ENCODE assay signal across 17 mouse cellular contexts in the genomic region with DNA sequence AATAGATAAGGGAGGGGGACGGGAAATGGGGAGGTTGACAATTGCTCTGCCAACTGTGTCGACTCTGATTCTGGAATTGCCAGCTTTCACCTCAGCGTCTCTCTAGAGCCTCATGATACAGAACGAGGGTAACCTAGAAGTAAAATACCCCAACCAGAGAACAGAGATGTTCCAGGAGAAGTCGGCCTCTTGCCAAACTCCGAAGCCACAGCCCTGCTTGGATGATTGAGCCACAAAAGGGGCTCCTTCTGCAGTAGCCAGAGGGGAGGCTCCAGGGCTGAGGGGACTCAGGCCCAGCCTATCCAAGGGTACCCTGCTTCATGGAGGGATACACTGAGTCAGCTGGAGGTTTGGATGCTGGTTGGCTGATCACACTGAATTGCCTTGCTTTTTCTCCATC. TPM values are rescaled to one million over a fixed set of nuclear protein-coding genes. Genes with fewer than 3 reads are reported as not detected.
DNase-seq lines count a peak whose midpoint lies in the region; TF ChIP-seq lines count a peak whose summit lies in the region.
"Had no signal": no experiment of that assay in that cellular context is flagged by ENCODE, and none has a peak within 500 bp of the region (broad histone marks: within the 10 kb centered on the region; RNA-seq: fewer than 3 reads in every experiment).

No protein-coding gene starts in this region.

- TF ChIP-seq POLR2A in heart, adult 2 months (IDR thresholded peaks at IDR 0.05; ENCODE audit: insufficient read depth, low read depth, low read length): no peak

- H3K4me3 ChIP-seq in heart, adult 2 months: no peak overlapping the region
- H3K4me3 ChIP-seq in layer of hippocampus, adult 2 months: no peak overlapping the region

- intact Hi-C loops in heart, adult 2 months (cut with DNase I): loop anchor here (1.0 to 5.0 kb wide), 3 partner anchors 141 to 236 kb away; no protein-coding TSS in a partner anchor
- intact Hi-C loops in heart, postnatal 36 days (cut with DNase I): loop anchor here (1.0 to 5.0 kb wide), 3 partner anchors 136 to 234 kb away; no protein-coding TSS in a partner anchor

- no peaks in the 10 kb centered on the region for H3K27me3 ChIP-seq in heart, adult 2 months (ENCODE audit: control insufficient read depth, insufficient read depth, low read length)
- H3K27me3 ChIP-seq: hindbrain, embryonic 15.5 days; neural tube, embryonic 15.5 days had no signal

- TF ChIP-seq CTCF in heart, adult 2 months (IDR thresholded peaks at IDR 0.05): no peak
- TF ChIP-seq CTCF in layer of hippocampus, adult 2 months (conservative IDR thresholded peaks at IDR 0.05): no peak

- H3K4me1 ChIP-seq in heart, adult 2 months (ENCODE audit: control insufficient read depth, insufficient read depth, low read length): peaks cover 2% of the 10 kb centered on the region

- WGBS in heart, adult 2 months: 36% methylated on average over 6 of the region's 6 CpGs

- H3K9ac ChIP-seq in heart, adult 2 months (ENCODE audit: low read depth, low read length): no peak overlapping the region

- peak overlapping the region; percentile 4; the same call in 1 of the 2 replicates for H3K27ac ChIP-seq in heart, adult 2 months
- peak overlapping the region; percentile 91 for H3K27ac ChIP-seq in layer of hippocampus, adult 2 months
- H3K27ac ChIP-seq: liver, embryonic 14.5 days had no signal

- no peaks in the 10 kb centered on the region for H3K79me2 ChIP-seq in heart, adult 2 months (replicated peaks; ENCODE audit: control insufficient read depth, insufficient read depth, low read length)

- peak; percentile 18 to 21 for DNase-seq in adrenal gland, adult 18-20 months (ENCODE audit: low spot score in 2 of 2)
- DNase-seq in adrenal gland, adult 2 months: no peak
- DNase-seq in heart, adult 2 months: no peak
- DNase-seq in heart, postnatal 36 days: no peak
- no peak for DNase-seq in layer of hippocampus, adult 2 months (ENCODE audit: low spot score in 2 of 2)
- no peak for DNase-seq in layer of hippocampus, adult 9-11 months
- DNase-seq in CD4-positive helper T cell, adult 2 months (ENCODE audit: low read depth, low spot score): peak; percentile 23
- no peak for DNase-seq in spleen, postnatal 10 days (ENCODE audit: low spot score in 2 of 2)

- H3K36me3 ChIP-seq in heart, adult 2 months (ENCODE audit: control insufficient read depth, insufficient read depth, low read length): no peaks in the 10 kb centered on the region
- H3K36me3 ChIP-seq: embryonic facial prominence, embryonic 13.5 days; heart, embryonic 15.5 days; hindbrain, embryonic 10.5 days; hindbrain, embryonic 15.5 days; neural tube, embryonic 15.5 days had no signal

- no peak for TF ChIP-seq EP300 in heart, adult 2 months (IDR thresholded peaks at IDR 0.05; ENCODE audit: insufficient read depth, low read depth, low read length)

RNA-seq across cellular contexts. Expression of a gene that starts 2.7 kb away (rescaled TPM):
- total RNA-seq in adrenal gland, adult 18-20 months (2021): 100 to 1,000 TPM; 457 to 601 TPM
- 100 to 1,000 TPM; 462 to 500 TPM for total RNA-seq in adrenal gland, adult 2 months (2021)
- polyA plus RNA-seq in adrenal gland, adult 2 months (2012; rRNA removed): 334 and 363 TPM in 2 replicates
- total RNA-seq in heart, adult 2 months (2021): 1,000 to 10,000 TPM; 1,126 to 1,344 TPM
- 1,030 and 1,505 TPM in 2 replicates for polyA plus RNA-seq in heart, adult 2 months (2012; rRNA removed)
- total RNA-seq in heart, postnatal 36 days (2021): 1,000 to 10,000 TPM; 1,261 to 1,268 TPM
- total RNA-seq in layer of hippocampus, adult 2 months (2021): 100 to 1,000 TPM; 170 to 183 TPM

RNA-seq across cellular contexts. Expression of a gene that starts 28.4 kb away (rescaled TPM):
- total RNA-seq in adrenal gland, adult 18-20 months (2021): 10 to 100 TPM; 30.2 to 31.0 TPM
- 10 to 100 TPM; 31.8 to 37.1 TPM for total RNA-seq in adrenal gland, adult 2 months (2021)
- 183 and 226 TPM in 2 replicates for polyA plus RNA-seq in adrenal gland, adult 2 months (2012; rRNA removed)
- 10 to 100 TPM; 15.1 to 17.7 TPM for total RNA-seq in heart, adult 2 months (2021)
- 30.4 and 34.8 TPM in 2 replicates for polyA plus RNA-seq in heart, adult 2 months (2012; rRNA removed)
- 10 to 100 TPM; 16.5 to 17.3 TPM for total RNA-seq in heart, postnatal 36 days (2021)
- total RNA-seq in layer of hippocampus, adult 2 months (2021): 100 to 1,000 TPM; 155 to 162 TPM

RNA-seq across cellular contexts. Expression of a gene that starts 51.9 kb away (rescaled TPM):
- total RNA-seq in adrenal gland, adult 18-20 months (2021): 1 to 10 TPM; 6.4 to 6.6 TPM
- 10 to 100 TPM in 1 of 2 experiments, 1 to 10 TPM in 1; 5.7 to 11.1 TPM for total RNA-seq in adrenal gland, adult 2 months (2021)
- 37.8 and 42.4 TPM in 2 replicates for polyA plus RNA-seq in adrenal gland, adult 2 months (2012; rRNA removed)
- total RNA-seq in heart, adult 2 months (2021): 1 to 10 TPM; 3.1 TPM
- polyA plus RNA-seq in heart, adult 2 months (2012; rRNA removed): 12.2 and 17.6 TPM in 2 replicates
- 1 to 10 TPM; 4.0 to 4.3 TPM for total RNA-seq in heart, postnatal 36 days (2021)
- 1 to 10 TPM; 4.5 to 6.9 TPM for total RNA-seq in layer of hippocampus, adult 2 months (2021)
- total RNA-seq: G1E; granulocyte monocyte progenitor cell, adult 5-6 weeks had no signal
- polyA plus RNA-seq: G1E; inflammation-experienced regulatory T-cells, adult 6 months had no signal

RNA-seq across cellular contexts. Expression of a gene that starts 52.2 kb away (rescaled TPM):
- total RNA-seq in adrenal gland, adult 18-20 months (2021): 1 to 10 TPM; 1.4 to 4.9 TPM
- 10 to 100 TPM in 1 of 2 experiments, 1 to 10 TPM in 1; 1.7 to 13.8 TPM for total RNA-seq in adrenal gland, adult 2 months (2021)
- 7.7 and 10.5 TPM in 2 replicates for polyA plus RNA-seq in adrenal gland, adult 2 months (2012; rRNA removed)
- total RNA-seq in heart, adult 2 months (2021): under 1 TPM; 0.31 to 0.96 TPM
- polyA plus RNA-seq in heart, adult 2 months (2012; rRNA removed): 1.3 and 1.4 TPM in 2 replicates
- total RNA-seq in heart, postnatal 36 days (2021): 1 to 10 TPM in 1 of 2 experiments, under 1 TPM in 1; 0.56 to 1.0 TPM
- total RNA-seq in layer of hippocampus, adult 2 months (2021): 10 to 100 TPM; 20.2 to 26.5 TPM

Comparison
In these comparisons a context has a peak if more than half of its experiments do, and no peak if none do; other contexts are left out.
1. DNase-seq: peak in adrenal gland, adult 18-20 months (2 of 2) and CD4-positive helper T cell, adult 2 months (single experiment); none in adrenal gland, adult 2 months (single experiment), heart, adult 2 months (0 of 2), heart, postnatal 36 days (0 of 2), layer of hippocampus, adult 2 months (0 of 2), layer of hippocampus, adult 9-11 months (single experiment) and spleen, postnatal 10 days (0 of 2).
2. RNA of a gene that starts 28.4 kb away (total RNA-seq): 155 to 162 TPM in layer of hippocampus, adult 2 months; 31.8 to 37.1 TPM in adrenal gland, adult 2 months, 30.2 to 31.0 TPM in adrenal gland, adult 18-20 months, 15.1 to 17.7 TPM in heart, adult 2 months and 16.5 to 17.3 TPM in heart, postnatal 36 days; every median in the first group is over 4 times any median in the second.